Mouse (Mus musculus) mouse embryonic stem cell (cell line): ENCODE measurements around the gene Rora.

Source experiments
- in situ Hi-C, 2 experiments: fragments of 300-500 bp; cut with MboI; formaldehyde crosslinking; loops; 1 replicate in 1 of 2; 3 replicates in 1 of 2; pipeline ENCODE4 v1.14.3; 2019 to 2020; ENCODE audit warnings: low sequenced_read_pairs in 2 of 2, low pct_unique_long_range_greater_than_20kb in 1 of 2, mixed read lengths in 1 of 2; ENCODE audit not compliant: unreplicated experiment in 1 of 2

Gene Rora

DNA sequence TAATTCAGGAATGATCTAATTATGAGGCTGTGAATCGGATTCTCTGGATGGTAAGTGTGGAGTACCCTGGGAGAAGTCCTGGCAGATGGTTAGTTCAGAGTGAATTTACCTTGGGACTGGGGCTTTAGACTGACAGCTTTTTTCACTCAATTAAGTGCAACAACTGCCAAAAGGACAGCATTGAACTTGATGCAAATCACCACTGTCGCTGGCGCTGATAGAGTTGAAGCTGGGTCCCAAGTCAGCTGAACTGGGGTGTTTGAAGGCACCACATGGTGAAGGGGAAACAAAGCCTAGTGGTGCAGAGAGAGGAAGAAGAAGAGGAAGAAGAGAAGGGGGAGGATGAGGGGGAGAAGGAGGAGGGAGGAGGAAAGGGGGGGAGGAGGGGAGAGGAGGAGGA is 30.4 kb downstream of the Rora start:
- in situ Hi-C loops = no loop called here

- in situ Hi-C loops = no loop called here
These were observed 32.0 kb downstream of the Rora start for GRCm38 (mm10) chr9:68685562-68685961.

DNA sequence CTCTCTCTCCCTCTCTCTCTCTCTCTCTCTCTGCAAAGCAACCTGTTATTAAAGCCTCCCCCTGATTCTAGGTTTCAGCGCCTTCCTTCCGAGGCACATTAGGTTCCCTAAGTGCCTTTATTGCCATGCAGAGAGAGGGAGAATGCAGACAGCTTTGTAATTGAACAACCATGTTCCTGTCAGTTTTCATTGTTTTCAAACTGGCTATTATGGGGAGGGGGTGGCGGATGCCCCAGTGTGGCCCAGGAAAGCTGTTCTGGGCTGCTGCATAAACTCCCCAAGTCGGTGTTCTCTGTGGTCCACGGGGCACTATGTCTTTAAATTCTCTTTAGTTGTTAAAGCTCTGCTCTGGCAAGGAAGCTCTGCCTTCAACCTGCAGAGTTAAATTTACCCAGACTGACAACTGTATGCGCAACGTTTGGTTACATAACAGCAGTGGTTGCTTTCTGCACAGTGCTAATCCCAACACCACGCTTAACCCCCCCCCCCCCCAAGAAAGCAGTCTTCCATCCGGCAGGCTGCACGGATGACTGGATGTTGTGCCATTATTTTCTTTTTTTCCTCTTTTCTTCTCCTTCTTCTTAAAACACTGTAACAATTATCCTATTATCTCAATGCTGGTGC is 33.8 kb downstream of the Rora start:
- in situ Hi-C loops = no loop called here

GRCm38 (mm10) chr9:68688151-68688550 is 34.6 kb downstream of the Rora start:
- in situ Hi-C loops = no loop called here

- in situ Hi-C loops = no loop called here
These were observed 35.8 kb downstream of the Rora start for GRCm38 (mm10) chr9:68689351-68689750.

- in situ Hi-C loops = no loop called here
These were observed 41.4 kb downstream of the Rora start for GRCm38 (mm10) chr9:68694889-68695495.

DNA sequence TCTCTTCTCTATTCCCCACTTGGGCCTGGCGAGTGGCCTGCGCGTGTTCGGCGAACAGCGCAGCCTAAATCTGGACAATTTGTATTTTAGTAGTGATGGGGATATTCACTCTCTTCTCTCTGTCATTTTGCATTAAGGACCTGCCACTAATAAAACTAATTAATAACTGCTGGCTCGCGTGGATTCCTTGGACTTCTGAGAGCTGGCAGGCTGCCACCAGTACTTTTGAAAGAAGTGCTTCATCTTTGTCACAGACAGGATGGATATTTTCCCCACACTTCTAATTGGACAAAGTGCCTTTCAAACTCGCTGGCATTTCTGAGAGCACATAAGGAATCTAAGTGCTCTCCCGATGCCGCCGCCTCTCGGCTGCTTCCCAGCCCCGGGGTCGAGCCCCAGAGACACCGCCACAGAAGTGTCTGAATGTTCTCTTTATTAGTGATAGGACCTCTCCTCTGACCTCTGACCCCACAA is 41.9 kb downstream of the Rora start:
- in situ Hi-C loops = no loop called here

- in situ Hi-C loops = no loop called here
These were observed 42.9 kb downstream of the Rora start for GRCm38 (mm10) chr9:68696425-68696956.

DNA sequence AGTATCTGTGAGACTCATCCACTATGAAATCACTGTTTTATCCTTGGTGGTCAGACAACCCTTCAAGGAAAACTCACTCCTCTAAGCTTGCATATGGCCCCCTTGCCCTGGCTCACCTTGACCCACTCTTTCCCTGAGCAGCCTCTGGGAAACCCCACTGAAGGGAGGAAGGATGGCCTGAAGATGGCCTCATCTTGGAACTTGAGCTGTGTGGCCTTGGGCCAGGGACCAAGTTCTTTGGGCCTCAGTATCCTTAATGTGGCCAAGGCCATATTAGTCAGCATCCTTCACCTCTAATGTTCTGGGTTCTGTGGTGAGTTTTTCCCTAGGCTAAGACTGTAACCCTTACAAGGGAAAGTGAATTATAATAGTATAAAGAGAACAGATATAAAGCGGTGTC is 45.8 kb downstream of the Rora start:
- in situ Hi-C loops = no loop called here

DNA sequence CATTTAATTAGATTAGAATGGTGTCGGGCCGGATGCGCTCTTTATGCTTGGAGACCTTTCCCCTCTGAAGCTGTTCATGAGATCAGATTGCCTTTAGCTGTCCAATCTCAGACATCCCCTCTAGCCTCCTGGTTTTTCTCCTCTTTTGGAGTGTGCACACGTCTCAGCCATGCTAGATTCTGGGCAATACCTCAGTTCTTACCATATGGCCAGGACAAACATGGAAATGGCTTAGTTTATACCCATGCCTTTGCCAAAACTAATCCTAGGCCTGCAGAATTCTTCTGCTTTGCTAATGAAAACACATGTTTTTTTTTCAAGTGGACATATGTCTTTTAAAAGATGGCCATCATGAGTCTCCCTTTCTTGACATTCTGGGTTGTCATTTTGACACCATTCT is 46.3 kb downstream of the Rora start:
- in situ Hi-C loops = loop anchor here in 1 of 2 experiments (25.0 kb wide), 1 partner anchor 688 kb away; no protein-coding TSS in a partner anchor

- in situ Hi-C loops = loop anchor here in 1 of 2 experiments (25.0 kb wide), 1 partner anchor 695 kb away; no protein-coding TSS in a partner anchor
These were observed 54.0 kb downstream of the Rora start for GRCm38 (mm10) chr9:68707636-68708035.

DNA sequence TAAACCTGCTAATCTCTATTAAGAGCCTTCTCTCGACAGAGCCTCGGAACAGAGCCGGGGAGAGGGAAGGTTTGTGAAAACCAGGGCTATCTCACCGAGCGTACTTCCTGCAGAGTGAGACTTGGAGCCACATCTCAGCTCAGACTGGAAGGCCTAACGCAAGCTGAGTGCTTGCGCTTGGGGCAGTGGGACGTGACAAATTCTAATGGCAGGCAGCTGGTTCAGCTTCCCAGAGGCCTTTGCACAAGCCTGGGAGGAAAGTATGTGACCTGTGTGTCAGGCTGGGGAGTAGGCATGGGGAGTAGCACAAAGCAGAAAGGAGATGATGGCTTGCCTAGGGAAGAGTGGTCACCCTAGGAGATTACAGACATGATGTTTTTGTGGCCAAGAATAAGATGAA is 55.6 kb downstream of the Rora start:
- in situ Hi-C loops = loop anchor here in 1 of 2 experiments (25.0 kb wide), 1 partner anchor 697 kb away; no protein-coding TSS in a partner anchor

DNA sequence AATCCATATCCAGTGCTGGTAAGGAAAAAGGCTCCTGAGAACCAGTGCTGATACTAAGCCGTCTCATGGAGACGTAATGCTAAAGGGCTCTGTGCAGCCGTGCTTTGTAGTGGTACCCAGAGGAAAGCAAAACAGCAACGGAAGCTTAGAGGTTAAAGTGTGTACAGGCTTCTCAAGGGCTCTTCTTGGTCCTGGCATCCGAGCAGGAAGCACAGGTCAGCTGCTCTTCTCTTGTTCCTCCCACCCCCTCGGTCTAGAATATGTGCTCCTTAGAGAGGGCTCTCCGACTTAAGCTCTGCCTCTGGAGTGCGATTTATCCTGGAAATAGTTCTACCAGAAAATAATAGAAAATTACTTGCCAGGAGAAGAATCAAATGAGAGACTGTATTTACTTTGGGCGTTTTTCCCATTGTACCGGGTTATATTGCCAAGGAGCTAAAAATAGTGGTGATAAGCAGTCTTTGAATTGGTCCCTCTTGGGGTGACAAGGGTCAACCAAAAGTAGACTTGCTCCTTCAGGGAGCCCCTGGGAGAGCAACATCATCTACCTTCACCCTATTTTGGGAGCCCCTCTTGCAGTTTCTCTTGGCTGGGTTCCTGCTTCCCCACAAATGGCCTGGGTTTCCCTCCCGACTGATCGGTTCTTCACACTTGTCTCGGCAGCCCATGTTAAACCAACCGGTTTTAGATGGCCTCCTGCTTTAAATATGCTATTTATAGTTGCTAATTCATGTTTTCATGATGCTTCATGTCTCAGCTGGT is 57.5 kb downstream of the Rora start:
- in situ Hi-C loops = loop anchor here in 1 of 2 experiments (25.0 kb wide), 1 partner anchor 699 kb away; no protein-coding TSS in a partner anchor

DNA sequence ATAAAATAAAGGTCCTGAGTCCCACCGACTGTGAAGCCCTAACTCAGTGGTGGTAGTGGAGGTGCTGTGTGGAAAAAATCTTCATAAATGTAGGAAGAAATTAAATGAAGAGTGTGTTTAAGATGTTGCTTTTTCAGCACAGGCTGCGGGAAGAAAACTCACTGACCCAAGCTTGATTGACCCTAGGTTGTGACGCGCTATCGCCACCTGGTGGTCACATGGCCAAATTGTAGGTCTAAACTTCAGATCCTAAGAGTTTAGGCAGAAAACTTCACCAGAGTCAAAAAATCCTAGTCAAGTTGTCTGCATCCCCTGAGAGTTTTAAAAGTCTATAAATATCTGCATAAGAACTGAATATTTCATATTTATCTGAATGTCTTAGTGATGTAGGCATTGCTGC is 63.4 kb downstream of the Rora start:
- in situ Hi-C loops = loop anchor here in 1 of 2 experiments (25.0 kb wide), 1 partner anchor 705 kb away; no protein-coding TSS in a partner anchor

DNA sequence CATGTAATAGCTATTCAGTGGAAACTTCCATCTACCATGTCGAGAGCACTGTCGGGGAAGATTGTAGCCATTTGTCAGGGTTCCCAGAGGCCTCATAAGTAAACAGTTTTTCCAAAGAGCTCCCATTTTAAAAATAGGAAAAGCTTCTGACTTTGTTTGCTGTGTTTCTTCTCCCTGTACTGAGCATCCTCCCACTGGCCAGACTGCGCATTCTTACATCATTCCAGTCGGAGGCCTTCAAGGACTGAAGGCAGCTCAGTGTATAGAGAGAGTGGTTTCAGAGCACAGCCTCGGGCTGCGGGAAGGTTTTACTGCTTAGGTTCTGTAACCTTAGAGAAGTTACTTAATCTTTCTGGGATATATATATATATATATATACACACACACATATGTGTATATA is 64.8 kb downstream of the Rora start:
- in situ Hi-C loops = loop anchor here in 1 of 2 experiments (25.0 kb wide), 1 partner anchor 706 kb away; no protein-coding TSS in a partner anchor

GRCm38 (mm10) chr9:68719286-68719685 is 65.7 kb downstream of the Rora start:
- in situ Hi-C loops = loop anchor here in 1 of 2 experiments (25.0 kb wide), 1 partner anchor 707 kb away; no protein-coding TSS in a partner anchor

DNA sequence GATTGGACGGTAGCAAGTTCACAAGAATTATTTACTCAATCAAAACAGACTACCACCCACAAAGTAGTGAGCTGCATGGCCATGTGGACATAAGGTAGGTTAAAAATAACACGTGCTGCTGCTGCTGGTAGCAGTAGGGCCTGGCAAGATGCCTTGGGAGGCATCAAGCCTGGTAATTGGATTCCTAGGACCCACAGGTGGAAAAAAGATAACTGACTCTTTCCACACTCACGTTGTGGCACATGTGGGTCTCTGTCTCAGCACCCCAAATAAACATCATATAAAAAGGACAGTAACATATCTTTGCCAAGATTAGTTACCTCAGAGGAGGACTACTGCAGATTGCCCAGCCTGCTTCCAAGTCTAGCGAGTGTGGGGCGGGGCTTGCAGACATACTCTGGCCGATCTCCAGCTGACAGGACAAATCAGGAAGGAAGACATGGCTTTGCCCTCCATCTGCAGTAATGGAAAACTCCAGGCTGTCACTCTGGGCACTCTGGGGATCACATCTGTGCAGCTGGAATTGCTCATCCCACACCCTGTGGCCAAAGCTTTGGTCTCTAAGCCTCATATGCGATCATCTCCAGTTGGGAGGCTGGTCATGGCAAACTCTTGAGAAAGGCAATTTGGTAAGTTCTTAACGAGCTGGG is 71.2 kb downstream of the Rora start:
- in situ Hi-C loops = loop anchor here (25.0 kb wide), 1 partner anchor 712 kb away; no protein-coding TSS in a partner anchor

GRCm38 (mm10) chr9:68727166-68727855 is 73.7 kb downstream of the Rora start:
- in situ Hi-C loops = loop anchor here in 1 of 2 experiments (25.0 kb wide), 1 partner anchor 715 kb away; no protein-coding TSS in a partner anchor
